Mouse (Mus musculus): ENCODE data around the gene Baiap3.

The Baiap3 gene

DNA sequence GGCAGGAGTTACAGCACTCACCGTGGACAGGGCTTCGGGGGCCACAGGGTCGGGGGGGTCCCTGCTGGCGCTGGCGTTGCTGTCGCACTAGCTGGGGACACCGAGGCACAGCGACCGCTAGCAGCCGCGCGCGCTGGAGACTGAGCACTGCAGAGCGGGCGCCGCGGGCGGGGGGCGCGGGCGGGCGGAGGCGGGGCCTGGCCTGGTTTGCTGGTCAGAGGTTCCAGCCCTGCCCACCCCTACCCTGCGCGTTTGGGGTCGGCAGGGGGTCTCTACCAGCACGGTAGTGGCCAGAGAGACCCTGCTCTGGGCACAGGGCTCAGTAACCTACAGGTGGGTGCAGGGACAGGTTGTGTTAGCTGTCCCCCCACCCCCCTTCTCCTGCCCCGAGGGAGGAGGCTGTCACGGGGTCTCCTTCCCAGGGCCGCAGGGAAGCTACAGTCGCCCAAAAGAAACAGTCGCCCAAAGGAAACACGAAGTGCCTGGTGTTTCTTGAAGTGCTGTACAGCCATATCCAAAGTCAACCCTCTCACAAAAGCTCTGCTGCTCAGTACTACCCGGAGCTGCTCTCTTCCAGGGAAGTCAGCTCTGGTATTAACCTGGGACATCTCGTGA is at the start of gene Baiap3:
Baiap3 (minus strand) TSS at position 225 of the 615 bp plus-strand sequence.
- no peak for DNase-seq

DNA sequence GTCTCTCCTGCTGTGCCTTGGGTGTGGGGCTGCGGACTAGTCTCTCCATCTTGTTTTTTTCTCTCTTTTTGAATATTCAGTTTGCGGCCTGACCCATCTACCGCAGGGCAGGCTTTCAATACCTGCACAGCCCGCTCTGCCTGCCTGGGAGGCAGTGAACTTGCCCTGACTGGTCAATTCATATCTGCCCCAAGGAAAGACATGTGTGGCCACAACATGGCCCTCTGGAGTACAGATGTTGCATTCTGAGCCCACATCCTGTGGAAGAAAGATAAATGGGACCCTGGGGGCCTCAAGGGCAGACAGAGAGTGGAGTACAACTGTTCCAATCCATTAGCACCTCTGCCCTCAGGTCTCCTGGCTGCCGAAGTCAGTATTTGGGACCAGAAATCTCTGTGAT is 41.9 kb upstream of the Baiap3 start, which contains the start of gene Prss34:
Prss34 (plus strand) TSS at position 301 of the 400 bp plus-strand sequence.
- DNase-seq, result no peak

DNA sequence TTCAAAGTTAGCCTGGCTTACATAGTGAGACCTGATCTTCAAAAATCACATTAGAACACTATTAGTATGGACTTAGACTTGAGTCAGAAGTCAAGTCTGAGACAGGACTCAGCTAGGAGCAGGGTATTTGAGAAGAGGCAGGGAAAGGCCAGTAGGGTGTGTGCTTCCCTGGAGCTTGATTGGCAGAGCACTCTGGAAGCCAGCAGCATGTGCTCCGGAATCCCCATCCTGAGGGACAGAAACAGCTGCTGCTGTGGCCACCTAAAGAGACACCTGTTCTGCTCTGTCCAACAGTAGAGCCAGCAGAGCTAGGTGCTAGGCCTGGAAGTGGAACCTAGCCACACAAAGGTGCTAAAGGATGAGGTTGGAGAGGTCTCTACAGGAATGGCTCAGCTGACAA is 37.9 kb upstream of the Baiap3 start:
- no peak for DNase-seq

DNA sequence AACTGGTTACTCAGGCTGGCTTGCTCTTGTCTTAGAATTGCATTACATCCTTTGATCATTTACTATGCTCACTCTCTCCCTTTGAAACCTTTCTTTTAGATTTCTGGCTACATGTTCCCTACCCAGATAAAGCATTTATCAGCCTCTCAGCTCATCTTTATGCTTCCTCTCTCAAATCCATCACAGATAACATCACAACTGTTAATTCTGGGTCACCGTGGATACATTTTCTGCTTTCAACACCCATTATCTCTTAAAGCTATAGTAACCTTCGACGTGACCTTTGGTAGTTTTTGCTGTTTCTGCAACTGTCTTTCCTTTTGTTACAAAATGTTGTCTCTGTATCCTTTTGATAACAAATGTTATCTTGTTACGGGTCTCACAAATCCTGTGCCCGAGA is 37.3 kb upstream of the Baiap3 start:
- DNase-seq, result no peak

DNA sequence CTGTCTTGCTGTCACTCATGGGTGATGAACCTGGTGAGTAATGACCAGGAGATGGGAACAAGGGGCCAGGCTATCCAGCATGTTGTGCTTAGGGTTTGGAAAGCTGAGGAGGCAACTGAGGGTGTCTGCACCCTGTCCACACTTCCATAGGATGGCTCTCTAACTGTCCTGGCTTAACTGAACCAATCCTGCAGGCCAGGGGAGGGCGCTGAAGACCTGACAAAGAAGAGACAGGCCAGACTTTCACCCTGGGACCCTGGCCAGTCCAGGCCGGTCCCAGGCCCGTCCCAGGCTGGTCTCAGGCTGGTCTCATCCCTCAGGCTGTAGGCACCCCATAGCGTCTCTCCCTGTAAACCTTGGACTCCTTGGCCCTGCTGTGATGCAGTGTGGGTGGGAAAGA is 34.2 kb upstream of the Baiap3 start:
- DNase-seq, result no peak

DNA sequence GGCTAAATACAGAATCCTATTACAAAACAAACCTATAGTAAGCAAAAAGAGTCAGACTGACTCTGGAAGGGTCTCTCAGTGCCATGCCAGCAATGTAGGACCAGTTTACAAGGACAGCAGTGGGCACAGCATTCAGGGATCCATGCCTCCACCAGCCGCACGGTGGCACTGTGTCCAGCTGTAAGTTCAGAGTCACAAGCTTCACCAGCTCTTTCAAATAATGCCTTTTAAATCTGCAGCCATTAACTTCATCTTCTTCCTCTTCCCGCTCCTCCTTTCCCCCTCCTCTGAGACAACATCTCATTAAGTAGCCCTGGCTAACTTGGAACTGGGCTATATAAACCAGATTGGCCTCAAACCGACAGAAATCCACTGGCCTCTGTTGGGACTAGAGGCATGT is 32.7 kb upstream of the Baiap3 start:
- DNase-seq, result no peak

DNA sequence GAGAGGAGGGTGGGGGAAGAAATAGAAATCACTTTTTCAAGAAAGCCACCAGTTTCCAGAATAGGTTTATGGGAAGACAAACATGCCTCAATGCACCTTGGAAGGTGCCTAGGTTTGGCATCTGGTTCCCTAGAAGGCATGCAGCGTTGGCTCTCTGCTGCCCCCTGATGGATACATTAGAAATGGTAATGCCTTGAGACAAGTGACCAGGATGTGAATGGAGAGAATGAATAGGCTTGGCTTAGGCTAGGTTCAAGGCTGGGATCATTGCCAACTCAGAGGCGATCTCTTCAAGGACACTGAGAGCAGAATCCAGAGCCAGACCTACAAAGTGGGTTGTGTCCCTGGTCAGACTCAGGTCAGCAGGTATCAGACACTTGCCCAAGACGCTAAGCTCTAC is 28.9 kb upstream of the Baiap3 start:
- DNase-seq, result peak; percentile 22 to 42

DNA sequence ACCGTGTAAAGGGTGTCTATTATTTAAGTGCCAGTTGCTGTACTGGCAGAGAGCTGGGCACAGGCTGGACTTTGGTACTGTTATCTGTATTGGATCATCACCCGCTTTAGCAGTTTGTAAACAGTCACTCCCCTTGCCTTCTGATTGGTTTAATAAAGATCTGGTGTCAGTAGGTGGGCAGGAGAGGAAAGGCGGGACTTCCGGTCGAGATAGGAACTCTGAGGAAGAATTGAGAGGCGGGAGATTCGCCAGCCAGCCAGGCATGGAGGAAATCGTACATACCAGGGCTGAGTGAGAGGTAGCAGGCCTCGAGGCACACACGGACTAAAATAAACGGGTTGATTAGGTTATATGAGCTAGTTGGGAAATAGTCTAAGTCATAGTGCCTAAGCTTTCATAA is 26.0 kb upstream of the Baiap3 start:
- peak in 1 of 2 experiments; percentile 29 for DNase-seq

DNA sequence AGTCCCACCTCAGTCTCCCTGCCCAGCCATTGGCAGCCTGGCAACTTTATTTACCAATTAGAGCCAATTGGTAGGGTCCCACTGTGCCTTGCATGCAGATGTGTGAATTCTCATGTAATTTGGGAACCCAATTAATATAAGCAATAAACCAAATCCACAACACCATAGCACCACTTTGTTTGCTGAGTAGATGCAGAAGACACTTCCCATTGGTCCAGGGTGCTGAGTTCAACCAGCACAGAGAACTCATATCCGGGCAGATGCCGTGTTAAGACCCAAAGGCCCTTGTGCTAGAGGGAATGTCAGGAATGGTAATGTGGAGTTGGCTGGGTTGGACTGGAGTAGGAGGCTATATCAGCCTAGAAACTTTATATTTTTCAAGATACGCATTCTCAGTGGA is 19.7 kb upstream of the Baiap3 start:
- no peak for DNase-seq

DNA sequence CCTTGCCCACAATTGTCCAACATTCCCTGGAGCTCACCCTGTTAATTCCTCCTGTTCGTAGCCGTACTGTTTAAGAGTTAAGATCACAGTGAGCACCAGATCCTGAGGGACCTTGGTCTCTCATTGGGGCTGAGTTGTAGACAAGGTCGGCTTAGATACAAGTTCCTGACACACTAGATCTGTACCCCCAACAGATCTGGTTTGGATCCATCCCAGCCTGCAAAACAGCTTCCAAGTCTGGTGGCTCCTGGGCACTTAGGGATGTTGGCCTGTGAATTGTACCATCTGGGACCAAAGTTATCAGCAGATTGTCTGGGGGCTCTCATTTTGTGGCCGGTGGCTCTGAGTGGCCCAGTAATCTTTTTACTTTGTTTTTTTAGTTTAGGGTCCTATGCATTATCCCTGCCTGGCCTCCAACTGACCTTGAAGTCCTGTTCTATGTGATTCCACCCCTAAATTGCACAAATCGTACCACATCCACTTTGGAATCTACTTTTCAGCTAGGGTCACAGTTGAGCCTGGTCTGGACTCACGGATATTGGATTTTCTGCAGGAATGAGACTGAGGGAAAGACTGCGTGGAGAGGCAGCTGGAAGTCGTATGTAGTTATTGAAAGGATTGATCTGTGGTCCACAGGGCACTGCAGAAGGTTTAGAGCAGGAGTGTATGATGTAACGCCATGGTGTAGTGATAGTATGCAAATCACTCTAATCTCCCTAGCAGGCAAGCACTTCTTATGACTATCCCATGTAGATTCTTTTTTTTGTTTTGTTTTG is 18.6 kb upstream of the Baiap3 start, which contains the start of gene Ube2i:
Ube2i (minus strand) TSS at position 52 of the 776 bp plus-strand sequence.
- DNase-seq, result no peak

DNA sequence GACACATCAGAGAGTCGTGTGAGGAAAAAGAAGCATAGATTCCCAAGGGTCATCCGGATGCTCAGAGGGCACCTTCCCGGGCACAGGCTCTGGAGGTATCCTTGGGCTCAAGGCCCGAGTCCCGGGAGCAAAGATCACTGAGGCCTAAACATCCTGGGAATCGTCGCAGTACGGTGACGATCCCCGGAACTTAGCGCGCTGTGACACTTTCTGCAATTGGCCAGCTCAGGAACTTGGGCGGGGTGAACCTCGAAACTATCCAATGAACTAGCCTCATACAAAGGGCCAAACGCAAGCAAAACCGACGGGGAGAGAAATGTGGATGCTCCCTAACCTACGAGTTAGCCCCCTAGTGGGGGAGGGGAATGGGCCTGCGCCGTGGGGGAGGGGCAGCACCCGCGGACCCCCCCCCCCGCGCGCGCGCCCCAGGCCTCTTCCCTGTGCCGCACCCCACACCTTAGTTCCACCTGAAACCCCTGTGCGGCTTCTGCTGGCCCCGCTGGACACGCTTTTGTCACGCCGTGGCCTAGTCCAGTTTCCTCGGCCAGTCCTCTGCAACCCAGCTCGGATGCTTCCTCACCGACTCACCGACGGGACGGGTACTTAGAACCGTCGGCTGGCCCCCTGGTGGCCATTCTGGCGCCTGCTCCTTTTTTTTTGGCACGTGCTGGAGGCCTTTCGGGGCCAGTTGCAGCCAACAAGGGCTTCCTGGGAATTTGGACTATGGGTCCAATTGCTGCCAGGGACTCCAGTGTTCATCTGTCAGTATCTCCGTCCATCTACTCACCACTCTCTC is 17.7 kb upstream of the Baiap3 start:
- peak; percentile 80 to 92 for DNase-seq

DNA sequence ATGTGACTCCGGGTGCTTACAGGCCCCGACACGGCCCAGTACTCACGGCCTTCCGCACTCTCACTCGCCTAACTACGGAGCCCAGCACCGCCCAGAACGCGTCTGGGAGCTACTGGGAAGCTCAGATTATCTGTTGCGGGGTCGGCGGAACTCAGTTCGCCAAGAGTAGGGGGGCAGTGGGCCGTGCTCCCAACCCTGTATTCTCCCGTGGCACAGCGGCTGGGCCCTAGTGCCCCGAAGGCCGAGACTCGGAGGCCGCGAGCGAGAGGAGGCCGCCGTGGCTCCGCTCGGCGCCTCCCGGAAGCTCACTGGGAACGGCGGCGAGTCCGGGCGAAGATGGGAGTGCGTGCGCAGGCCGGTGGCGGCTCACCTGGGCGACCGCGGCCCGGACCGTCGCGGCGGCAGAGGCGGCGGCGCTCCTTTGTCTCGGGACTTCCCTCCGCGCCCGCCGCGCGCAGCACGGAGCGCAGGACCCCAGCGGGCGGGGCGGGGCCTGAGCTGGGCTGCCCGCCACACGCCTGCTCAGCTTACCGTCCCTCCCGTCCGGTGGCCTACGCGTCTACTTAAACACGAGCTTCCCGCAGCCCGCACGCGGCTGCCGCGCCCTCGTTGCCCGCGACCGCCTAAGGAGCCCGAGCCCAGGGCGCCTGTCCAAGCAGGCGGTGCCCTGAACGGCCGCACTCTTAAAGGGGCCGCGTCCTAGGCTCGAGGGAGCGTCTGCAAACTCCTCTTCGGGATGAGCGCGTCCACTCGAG is 17.0 kb upstream of the Baiap3 start:
- DNase-seq, result peak in 1 of 2 experiments; percentile 71

DNA sequence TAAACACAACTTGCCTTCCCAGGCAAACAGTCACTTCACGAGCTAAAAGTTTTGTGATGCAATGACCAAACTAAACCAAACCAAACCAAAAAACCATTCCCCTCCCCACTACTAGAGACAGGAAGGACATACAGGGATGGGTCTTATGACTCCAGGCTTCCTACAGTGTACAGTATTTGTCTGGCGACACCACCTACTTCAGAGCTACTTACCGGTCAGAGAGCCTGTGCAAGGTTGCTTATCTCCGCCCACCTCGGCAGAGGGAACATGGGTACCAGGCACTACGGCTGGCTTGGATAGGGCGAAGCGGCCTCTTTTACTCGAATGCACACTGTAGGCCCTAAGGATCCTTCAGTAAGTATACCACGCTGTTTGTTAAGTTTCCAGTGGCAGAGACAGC is 16.2 kb upstream of the Baiap3 start:
- no peak for DNase-seq

DNA sequence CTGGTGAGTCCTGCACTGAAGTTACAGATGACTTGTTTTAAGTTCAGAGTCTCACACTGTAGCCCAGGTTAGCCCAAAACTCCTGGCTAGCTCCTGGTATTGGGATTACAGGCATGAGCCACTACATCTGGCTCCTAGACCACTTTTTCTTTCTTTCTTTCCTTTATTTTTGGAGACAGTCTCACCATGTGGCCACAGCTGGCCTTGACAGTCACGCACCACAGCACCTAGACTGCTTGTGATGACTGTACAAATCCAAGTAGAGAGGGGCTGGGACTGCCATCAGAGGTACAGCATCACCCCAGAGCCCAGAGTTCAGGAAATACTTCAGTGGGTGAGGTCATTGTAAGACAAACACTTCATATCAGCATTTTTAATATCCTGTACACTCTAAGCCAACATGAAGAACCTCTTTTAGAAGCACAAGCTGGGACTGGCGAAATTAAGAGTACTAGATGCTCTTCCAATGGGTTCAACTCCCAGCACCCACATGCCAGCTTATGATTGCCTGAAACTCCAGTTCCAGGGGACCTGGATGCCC is 14.7 kb upstream of the Baiap3 start:
- no peak for DNase-seq

DNA sequence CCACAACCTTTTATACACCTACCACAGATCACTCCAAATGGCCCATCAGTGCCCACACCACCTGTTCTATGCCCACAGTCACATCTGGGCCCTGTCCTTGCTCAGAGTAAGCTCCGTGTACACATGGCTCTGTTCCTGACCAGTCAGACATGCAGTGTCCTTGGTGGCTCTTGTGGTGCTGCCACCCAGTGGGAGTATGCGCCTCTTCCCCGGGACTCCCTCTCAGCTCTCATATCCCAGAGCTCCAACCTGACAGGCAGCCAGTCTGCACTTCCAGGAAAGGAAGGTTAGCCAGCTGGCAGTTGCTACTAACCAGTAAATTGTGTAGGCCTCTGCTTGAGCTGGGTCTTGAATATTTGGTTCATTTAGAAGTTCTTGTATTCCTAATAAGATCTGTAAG is 8.3 kb upstream of the Baiap3 start:
- DNase-seq, result no peak

DNA sequence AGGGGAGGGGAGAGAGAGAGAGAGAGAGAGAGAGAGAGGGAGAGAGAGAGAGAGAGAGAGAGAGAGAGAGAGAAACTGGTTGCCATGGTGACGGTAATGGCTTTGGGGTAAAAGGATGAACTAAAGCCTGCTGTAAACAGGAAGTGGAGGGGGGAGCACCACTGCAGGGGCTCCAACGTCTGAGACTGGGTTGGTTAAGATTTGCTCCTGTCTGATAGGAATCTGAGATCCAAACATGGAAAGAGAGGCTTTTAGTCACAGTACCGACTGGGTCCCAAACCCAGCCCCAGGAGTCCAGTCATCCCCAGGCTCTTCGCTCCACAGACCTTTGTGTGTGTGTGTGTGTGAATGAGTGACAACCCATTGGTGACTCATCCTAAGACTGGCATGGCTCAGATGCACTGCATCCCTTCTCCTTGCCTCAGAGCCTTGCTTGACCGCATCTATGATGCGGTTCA is 1.7 kb upstream of the Baiap3 start:
- DNase-seq, result peak in 1 of 2 experiments; percentile 49

DNA sequence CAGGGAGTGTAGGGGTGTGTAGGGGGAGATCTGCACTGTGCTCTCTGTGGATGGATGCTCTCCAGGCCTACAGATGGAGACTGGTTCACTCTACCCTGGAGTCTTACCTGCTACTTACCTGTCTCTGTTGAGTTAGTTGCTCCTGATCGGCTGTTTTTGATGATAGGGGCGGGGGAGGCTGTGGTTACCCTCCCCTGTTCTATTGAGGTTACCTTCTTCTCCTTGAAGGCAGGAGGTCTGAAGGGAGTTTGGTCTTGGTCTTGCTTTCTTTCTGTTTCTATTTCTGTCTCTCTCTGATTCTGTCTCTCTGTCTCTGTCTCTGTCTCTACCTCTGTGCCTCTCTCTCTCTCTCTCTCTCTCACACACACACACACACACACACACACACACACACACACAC is 1.1 kb downstream of the Baiap3 start:
- DNase-seq, result no peak

DNA sequence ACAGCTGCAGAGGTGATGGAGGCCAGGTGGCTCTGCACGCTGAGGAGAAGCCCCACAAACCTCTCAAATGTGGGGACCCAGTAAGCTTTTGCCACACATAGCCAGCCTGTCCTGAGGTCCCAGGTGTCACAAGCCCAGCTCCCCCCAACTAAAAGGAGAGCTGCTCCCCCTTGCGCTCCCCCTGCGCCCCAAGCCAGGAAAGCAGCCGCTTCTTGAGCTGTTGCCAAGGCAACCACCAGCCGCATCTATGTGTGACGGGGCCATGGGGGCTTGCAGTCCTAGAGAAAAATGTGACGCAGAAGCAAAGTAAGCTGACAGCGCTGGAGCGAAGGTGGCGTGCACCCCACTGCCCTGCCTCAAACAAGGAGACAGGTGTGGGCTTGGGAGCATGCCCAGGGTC is 2.4 kb downstream of the Baiap3 start:
- DNase-seq, result peak; percentile 56 to 62

DNA sequence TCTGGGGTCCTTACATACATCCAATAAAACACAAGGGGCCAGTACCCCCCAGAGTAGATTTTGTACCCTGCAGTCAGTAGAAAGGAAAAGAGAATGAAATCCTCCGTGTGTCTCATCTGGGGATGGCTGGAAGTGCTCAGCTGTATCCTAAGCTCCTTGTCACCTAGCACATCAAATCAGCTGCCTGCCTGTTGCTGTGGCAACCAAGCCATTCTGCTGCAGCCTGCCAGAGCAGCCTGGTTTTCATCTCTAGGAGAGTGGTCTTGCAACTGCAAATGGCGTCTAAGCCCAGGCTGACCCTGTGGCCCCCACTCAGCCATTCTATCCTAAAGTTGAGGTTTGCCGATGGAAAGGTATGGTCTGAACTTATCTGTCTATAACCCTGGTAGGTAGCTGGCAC is 3.5 kb downstream of the Baiap3 start:
- no peak for DNase-seq

DNA sequence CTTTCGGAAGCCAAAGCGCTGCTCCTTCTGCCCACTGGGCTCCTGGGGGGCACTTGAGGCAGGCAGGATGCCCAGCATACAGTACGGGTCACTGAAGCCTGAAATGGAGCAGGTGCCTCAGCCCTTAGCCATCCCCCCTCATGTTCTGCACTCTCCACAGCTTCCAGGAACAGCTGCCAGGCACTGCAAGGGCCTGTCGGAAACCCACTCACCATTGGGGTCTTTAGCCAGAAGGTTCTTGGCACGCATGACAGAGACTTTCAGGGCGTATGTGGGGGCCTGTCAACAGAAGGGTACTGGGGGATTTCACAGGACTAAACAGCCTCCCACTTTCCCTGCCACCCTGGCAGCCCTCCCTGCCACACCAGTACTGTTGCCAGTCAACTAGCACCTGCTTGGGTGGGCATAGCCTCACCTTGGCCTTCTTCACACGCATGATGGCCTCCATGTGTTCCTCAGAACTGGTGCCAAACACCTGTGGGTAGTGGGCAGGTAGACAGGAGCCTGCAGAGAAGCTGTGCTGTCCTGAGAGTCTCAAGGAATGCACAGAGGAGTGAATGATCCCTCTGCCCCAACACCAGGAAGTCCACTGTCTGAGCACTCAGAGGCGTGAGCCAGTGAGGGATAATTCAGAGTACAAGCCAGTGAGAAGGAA is 5.9 kb downstream of the Baiap3 start:
- DNase-seq, result no peak

DNA sequence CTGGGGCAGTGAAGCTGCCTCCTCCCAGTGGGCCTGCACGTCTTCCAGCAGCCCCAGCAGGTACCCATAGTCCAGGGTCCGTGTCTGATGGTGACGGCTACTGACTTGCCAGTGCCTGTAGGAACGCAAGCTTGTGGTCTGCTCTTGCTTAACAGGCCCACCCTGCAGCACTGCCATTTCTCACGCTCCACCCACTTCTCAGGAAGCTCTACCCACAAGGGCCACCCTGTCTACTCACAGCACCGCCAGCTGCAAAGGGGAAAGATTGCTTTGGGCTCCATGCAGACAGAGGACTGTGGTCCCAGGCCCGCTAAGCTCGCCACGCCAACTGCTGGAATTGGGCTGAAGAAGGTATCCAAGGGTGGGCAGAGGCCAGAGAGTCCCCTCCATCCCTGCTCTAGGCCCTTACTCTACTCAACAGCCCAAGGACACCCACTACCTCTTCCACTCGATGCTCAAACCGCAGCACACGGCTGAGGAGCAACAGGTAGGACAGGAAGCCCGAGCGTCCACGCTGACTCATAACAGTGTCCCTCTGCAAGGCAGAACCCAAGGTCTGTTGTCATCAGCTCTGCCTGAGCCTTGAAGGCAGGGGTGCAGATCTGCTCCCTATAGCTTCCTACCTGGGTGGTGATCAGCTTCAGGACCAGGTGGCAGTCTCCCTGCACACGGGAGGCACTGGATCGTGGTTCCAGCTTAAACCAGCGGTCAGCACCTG is 8.0 kb downstream of the Baiap3 start:
- DNase-seq, result no peak
